Mouse (Mus musculus) hindlimb bud, embryonic 11.5 days (tissue): ENCODE measurements around the gene Cldnd2.

Experiments used
- DNase-seq: peaks from one replicate; pipeline ENCODE4 v3.0.0-alpha.2; 2012; ENCODE audit warnings: low read depth, low spot score; ENCODE audit errors: extremely low spot score

Cldnd2 gene

GRCm38 (mm10) chr7:43490182-43490584, 49.6 kb downstream of the Cldnd2 start:
- DNase-seq = no peak

- no peak for DNase-seq
Measured at GRCm38 (mm10) chr7:43490861-43491260, 50.3 kb downstream of the Cldnd2 start.
